ENCODE assay signal across 15 mouse cellular contexts in genomic region chr15:98614971-98615370, GRCm38 (mm10). TPM values are rescaled to one million over a fixed set of nuclear protein-coding genes. Genes with fewer than 3 reads are reported as not detected.
A peak's percentile ranks its signal among the peaks of the same experiment; 100 is the strongest.
DNase-seq lines count a peak whose midpoint lies in the region; ATAC-seq and TF ChIP-seq lines count a peak whose summit lies in the region.
"Had no signal": no experiment of that assay in that cellular context is flagged by ENCODE, and none has a peak within 500 bp of the region (broad histone marks: within the 10 kb centered on the region; RNA-seq: fewer than 3 reads in every experiment).

No protein-coding gene starts in this region.

- TF ChIP-seq EP300 in heart, adult 2 months (IDR thresholded peaks at IDR 0.05; ENCODE audit: insufficient read depth, low read depth, low read length): no peak

- TF ChIP-seq POLR2A in heart, adult 2 months (IDR thresholded peaks at IDR 0.05; ENCODE audit: insufficient read depth, low read depth, low read length): no peak
- TF ChIP-seq POLR2A in liver, adult 2 months (IDR thresholded peaks at IDR 0.05; ENCODE audit: extremely low read depth, insufficient read depth, low read length): no peak

- no peaks in the 10 kb centered on the region for H3K9me3 ChIP-seq in heart, embryonic 10.5 days
- H3K9me3 ChIP-seq in liver, embryonic 12.5 days (replicated peaks): no peaks in the 10 kb centered on the region
- H3K9me3 ChIP-seq in limb, embryonic 15.5 days: no peaks in the 10 kb centered on the region
- H3K9me3 ChIP-seq: embryonic facial prominence, embryonic 15.5 days; lung, embryonic 15.5 days; neural tube, embryonic 13.5 days had no signal

- 0 out of 2 replicates have a peak, but pooled peaks cover 4% of the 10 kb centered on the region for H3K27me3 ChIP-seq in heart, embryonic 10.5 days (ENCODE audit: insufficient read depth, poor library complexity, severe bottlenecking)
- H3K27me3 ChIP-seq in heart, adult 2 months (ENCODE audit: control insufficient read depth, insufficient read depth, low read length): no peaks in the 10 kb centered on the region
- H3K27me3 ChIP-seq in liver, adult 2 months (ENCODE audit: control insufficient read depth, insufficient read depth, low read length): no peaks in the 10 kb centered on the region; the same call in 1 of the 2 replicates
- peaks cover 34% of the 10 kb centered on the region for H3K27me3 ChIP-seq in liver, embryonic 12.5 days (replicated peaks)
- no peaks in the 10 kb centered on the region for H3K27me3 ChIP-seq in limb, embryonic 15.5 days
- H3K27me3 ChIP-seq: embryonic facial prominence, embryonic 15.5 days; lung, embryonic 15.5 days had no signal

- DNase-seq in heart, embryonic 10.5 days (ENCODE audit: low spot score): no peak
- DNase-seq in heart, adult 2 months: no peak
- DNase-seq in liver, adult 2 months (ENCODE audit: extremely low read depth, low read depth, low spot score): peak; percentile 28
- DNase-seq in kidney, adult 8-10 months: peak; percentile 49 to 64
- no peak for DNase-seq in thymus, postnatal 0 days (ENCODE audit: low spot score)
- DNase-seq: retina, postnatal 1 day had no signal

- H3K4me3 ChIP-seq in heart, embryonic 10.5 days: no peak overlapping the region
- no peak overlapping the region for H3K4me3 ChIP-seq in heart, adult 2 months
- no peak overlapping the region for H3K4me3 ChIP-seq in liver, adult 2 months (ENCODE audit: insufficient read depth, low read depth, low read length)
- no peak overlapping the region for H3K4me3 ChIP-seq in liver, embryonic 12.5 days
- H3K4me3 ChIP-seq in limb, embryonic 15.5 days: no peak overlapping the region
- H3K4me3 ChIP-seq: embryonic facial prominence, embryonic 15.5 days; lung, embryonic 15.5 days; neural tube, embryonic 13.5 days had no signal

- no peaks in the 10 kb centered on the region; the same call in 1 of the 2 replicates for H3K79me2 ChIP-seq in heart, adult 2 months (replicated peaks; ENCODE audit: control insufficient read depth, insufficient read depth, low read length)
- no peaks in the 10 kb centered on the region for H3K79me2 ChIP-seq in liver, adult 2 months (ENCODE audit: control insufficient read depth, insufficient read depth, low read length)

- ATAC-seq in liver, embryonic 12.5 days: no peak
- no peak for ATAC-seq in limb, embryonic 15.5 days (ENCODE audit: insufficient number of reproducible peaks, low FRiP score, low TSS enrichment, low read depth)
- no peak for ATAC-seq in granulocyte monocyte progenitor cell, adult 5-6 weeks (replicated peaks; ENCODE audit: poor library complexity, severe bottlenecking)

- no peak overlapping the region for H3K4me2 ChIP-seq in liver, embryonic 12.5 days
- no peak overlapping the region for H3K4me2 ChIP-seq in limb, embryonic 15.5 days
- H3K4me2 ChIP-seq: embryonic facial prominence, embryonic 15.5 days; lung, embryonic 15.5 days; neural tube, embryonic 13.5 days had no signal

- intact Hi-C loops in heart, adult 2 months (cut with DNase I): no loop called here

- peak overlapping the region; percentile 62; the same call in 1 of the 2 replicates for H3K27ac ChIP-seq in heart, embryonic 10.5 days
- no peak overlapping the region; the same call in 1 of the 2 replicates for H3K27ac ChIP-seq in heart, adult 2 months
- H3K27ac ChIP-seq in liver, adult 2 months (replicated peaks; ENCODE audit: insufficient read depth, low read depth, low read length): no peak overlapping the region
- no peak overlapping the region for H3K27ac ChIP-seq in liver, embryonic 12.5 days
- H3K27ac ChIP-seq in limb, embryonic 15.5 days: 0 out of 2 replicates have a peak overlapping the region, but pooled peaks have one; percentile 8
- H3K27ac ChIP-seq: embryonic facial prominence, embryonic 15.5 days; lung, embryonic 15.5 days had no signal

- H3K4me1 ChIP-seq in heart, embryonic 10.5 days: peaks cover 27% of the 10 kb centered on the region
- H3K4me1 ChIP-seq in heart, adult 2 months (ENCODE audit: control insufficient read depth, insufficient read depth, low read length): peaks cover 1% of the 10 kb centered on the region; the same call in 1 of the 2 replicates
- H3K4me1 ChIP-seq in liver, adult 2 months (ENCODE audit: control insufficient read depth, insufficient read depth, low read length): peaks cover 5% of the 10 kb centered on the region; the same call in 1 of the 2 replicates
- H3K4me1 ChIP-seq in liver, embryonic 12.5 days: peaks cover 12% of the 10 kb centered on the region
- H3K4me1 ChIP-seq in limb, embryonic 15.5 days: peaks cover 30% of the 10 kb centered on the region

- no peak overlapping the region for H3K9ac ChIP-seq in heart, adult 2 months (ENCODE audit: low read depth, low read length)
- H3K9ac ChIP-seq in liver, adult 2 months (ENCODE audit: low read depth, low read length): no peak overlapping the region
- no peak overlapping the region for H3K9ac ChIP-seq in liver, embryonic 12.5 days
- no peak overlapping the region for H3K9ac ChIP-seq in limb, embryonic 15.5 days
- H3K9ac ChIP-seq: embryonic facial prominence, embryonic 15.5 days; lung, embryonic 15.5 days; neural tube, embryonic 13.5 days had no signal

- 52% methylated on average over 6 of the region's 6 CpGs for WGBS in heart, embryonic 10.5 days
- 63% methylated on average over 6 of the region's 6 CpGs for WGBS in heart, adult 2 months
- 58% methylated on average over 6 of the region's 6 CpGs for WGBS in liver, adult 2 months
- WGBS in liver, embryonic 12.5 days (ENCODE audit: insufficient replicate concordance): 69% methylated on average over 6 of the region's 6 CpGs
- 32% methylated on average over 6 of the region's 6 CpGs for WGBS in limb, embryonic 15.5 days

- H3K36me3 ChIP-seq in heart, embryonic 10.5 days: no peaks in the 10 kb centered on the region
- no peaks in the 10 kb centered on the region for H3K36me3 ChIP-seq in heart, adult 2 months (ENCODE audit: control insufficient read depth, insufficient read depth, low read length)
- no peaks in the 10 kb centered on the region for H3K36me3 ChIP-seq in liver, adult 2 months (ENCODE audit: control insufficient read depth, insufficient read depth, low read length)
- H3K36me3 ChIP-seq in liver, embryonic 12.5 days: no peaks in the 10 kb centered on the region
- no peaks in the 10 kb centered on the region for H3K36me3 ChIP-seq in limb, embryonic 15.5 days
- H3K36me3 ChIP-seq: embryonic facial prominence, embryonic 15.5 days; lung, embryonic 15.5 days; neural tube, embryonic 13.5 days had no signal

- no peak for TF ChIP-seq CTCF in heart, adult 2 months (IDR thresholded peaks at IDR 0.05)
- no peak for TF ChIP-seq CTCF in liver, adult 2 months (IDR thresholded peaks at IDR 0.05; ENCODE audit: low read depth, low read length)

RNA-seq across cellular contexts. Expression of gene Adcy6, which starts 5.1 kb away (rescaled TPM):
- 25.5 and 33.5 TPM in 2 replicates for polyA plus RNA-seq in heart, embryonic 10.5 days (2016; fragmentation: Nextera tagmentation; extraction: Ambion mirVana)
- 100 to 1,000 TPM; 153 to 220 TPM for total RNA-seq in heart, adult 2 months (2021)
- polyA plus RNA-seq in heart, adult 2 months (2012; rRNA removed): 136 and 211 TPM in 2 replicates
- 8.9 and 11.8 TPM in 2 replicates for total RNA-seq in liver, adult 2 months (2014; rRNA removed)
- 13.7 and 16.3 TPM in 2 replicates for polyA plus RNA-seq in liver, adult 2 months (2012; rRNA removed)
- polyA plus RNA-seq in liver, embryonic 12.5 days (2016; fragmentation: Nextera tagmentation; extraction: Ambion mirVana): 9.7 and 10.2 TPM in 2 replicates
- 15.1 and 15.8 TPM in 2 replicates for polyA plus RNA-seq in limb, embryonic 15.5 days (2015; fragmentation: Nextera tagmentation; extraction: Ambion mirVana)
- total RNA-seq in granulocyte monocyte progenitor cell, adult 5-6 weeks (2014; fragmentation: Nextera tagmentation): 1.8 and 3.1 TPM in 2 replicates
- total RNA-seq in granulocyte monocyte progenitor cell, adult 5-6 weeks (2017): 2.1 and 2.9 TPM in 2 replicates
- 12.6 and 17.0 TPM in 2 replicates for polyA plus RNA-seq in thymus, postnatal 0 days (2015; fragmentation: Nextera tagmentation; extraction: Ambion mirVana)

RNA-seq across cellular contexts. Expression of gene Cacnb3, which starts 15.7 kb away (rescaled TPM):
- 9.9 and 23.3 TPM in 2 replicates for polyA plus RNA-seq in heart, embryonic 10.5 days (2016; fragmentation: Nextera tagmentation; extraction: Ambion mirVana)
- total RNA-seq in heart, adult 2 months (2021): 1 to 10 TPM; 2.6 to 2.7 TPM
- 6.5 and 7.7 TPM in 2 replicates for polyA plus RNA-seq in heart, adult 2 months (2012; rRNA removed)
- total RNA-seq in liver, adult 2 months (2014; rRNA removed): 0.27 and 0.28 TPM in 2 replicates
- polyA plus RNA-seq in liver, adult 2 months (2012; rRNA removed): 0.75 and 0.86 TPM in 2 replicates
- 3.8 and 4.9 TPM in 2 replicates for polyA plus RNA-seq in liver, embryonic 12.5 days (2016; fragmentation: Nextera tagmentation; extraction: Ambion mirVana)
- 41.4 and 46.6 TPM in 2 replicates for polyA plus RNA-seq in limb, embryonic 15.5 days (2015; fragmentation: Nextera tagmentation; extraction: Ambion mirVana)
- total RNA-seq in granulocyte monocyte progenitor cell, adult 5-6 weeks (2014; fragmentation: Nextera tagmentation): not detected in 2 replicates
- not detected in 2 replicates for total RNA-seq in granulocyte monocyte progenitor cell, adult 5-6 weeks (2017)
- 8.5 and 9.6 TPM in 2 replicates for polyA plus RNA-seq in thymus, postnatal 0 days (2015; fragmentation: Nextera tagmentation; extraction: Ambion mirVana)
- total RNA-seq: hematopoietic stem cell, adult 5-6 weeks had no signal

RNA-seq across cellular contexts. Expression of gene 4930415O20Rik, which starts 44.2 kb away (rescaled TPM):
- polyA plus RNA-seq in heart, embryonic 10.5 days (2016; fragmentation: Nextera tagmentation; extraction: Ambion mirVana): 0.43 TPM in 1 of 2 replicates, not detected in the other
- total RNA-seq in heart, adult 2 months (2021): 1 to 10 TPM; 1.6 to 2.1 TPM
- not detected in 2 replicates for polyA plus RNA-seq in heart, adult 2 months (2012; rRNA removed)
- not detected in 2 replicates for total RNA-seq in liver, adult 2 months (2014; rRNA removed)
- polyA plus RNA-seq in liver, adult 2 months (2012; rRNA removed): not detected in 2 replicates
- polyA plus RNA-seq in liver, embryonic 12.5 days (2016; fragmentation: Nextera tagmentation; extraction: Ambion mirVana): not detected in 2 replicates
- polyA plus RNA-seq in limb, embryonic 15.5 days (2015; fragmentation: Nextera tagmentation; extraction: Ambion mirVana): not detected in 2 replicates
- not detected in 2 replicates for total RNA-seq in granulocyte monocyte progenitor cell, adult 5-6 weeks (2014; fragmentation: Nextera tagmentation)
- total RNA-seq in granulocyte monocyte progenitor cell, adult 5-6 weeks (2017): not detected in 2 replicates
- polyA plus RNA-seq in thymus, postnatal 0 days (2015; fragmentation: Nextera tagmentation; extraction: Ambion mirVana): not detected in 2 replicates
- total RNA-seq: ES-E14; hematopoietic stem cell, adult 5-6 weeks; left cerebral cortex, postnatal 36 days had no signal
- polyA plus RNA-seq: lung, embryonic 15.5 days; neural tube, embryonic 13.5 days had no signal

RNA-seq across cellular contexts. Expression of gene Ccnt1, which starts 44.2 kb away (rescaled TPM):
- polyA plus RNA-seq in heart, embryonic 10.5 days (2016; fragmentation: Nextera tagmentation; extraction: Ambion mirVana): 42.8 and 53.0 TPM in 2 replicates
- total RNA-seq in heart, adult 2 months (2021): 10 to 100 TPM; 26.8 to 27.6 TPM
- polyA plus RNA-seq in heart, adult 2 months (2012; rRNA removed): 9.3 and 15.4 TPM in 2 replicates
- total RNA-seq in liver, adult 2 months (2014; rRNA removed): 13.5 and 13.8 TPM in 2 replicates
- polyA plus RNA-seq in liver, adult 2 months (2012; rRNA removed): 5.4 and 7.4 TPM in 2 replicates
- 34.4 and 35.5 TPM in 2 replicates for polyA plus RNA-seq in liver, embryonic 12.5 days (2016; fragmentation: Nextera tagmentation; extraction: Ambion mirVana)
- polyA plus RNA-seq in limb, embryonic 15.5 days (2015; fragmentation: Nextera tagmentation; extraction: Ambion mirVana): 50.8 and 55.2 TPM in 2 replicates
- 53.4 and 57.0 TPM in 2 replicates for total RNA-seq in granulocyte monocyte progenitor cell, adult 5-6 weeks (2014; fragmentation: Nextera tagmentation)
- total RNA-seq in granulocyte monocyte progenitor cell, adult 5-6 weeks (2017): 57.3 and 70.4 TPM in 2 replicates
- polyA plus RNA-seq in thymus, postnatal 0 days (2015; fragmentation: Nextera tagmentation; extraction: Ambion mirVana): 51.1 and 55.8 TPM in 2 replicates

RNA-seq across cellular contexts. Expression of gene Ddx23, which starts 47.7 kb away (rescaled TPM):
- 15.6 and 17.5 TPM in 2 replicates for polyA plus RNA-seq in heart, embryonic 10.5 days (2016; fragmentation: Nextera tagmentation; extraction: Ambion mirVana)
- 10 to 100 TPM; 47.9 to 55.4 TPM for total RNA-seq in heart, adult 2 months (2021)
- 18.9 and 30.7 TPM in 2 replicates for polyA plus RNA-seq in heart, adult 2 months (2012; rRNA removed)
- 27.6 and 33.9 TPM in 2 replicates for total RNA-seq in liver, adult 2 months (2014; rRNA removed)
- 15.4 and 18.8 TPM in 2 replicates for polyA plus RNA-seq in liver, adult 2 months (2012; rRNA removed)
- polyA plus RNA-seq in liver, embryonic 12.5 days (2016; fragmentation: Nextera tagmentation; extraction: Ambion mirVana): 15.9 and 16.2 TPM in 2 replicates
- polyA plus RNA-seq in limb, embryonic 15.5 days (2015; fragmentation: Nextera tagmentation; extraction: Ambion mirVana): 18.5 and 24.7 TPM in 2 replicates
- 76.1 and 82.1 TPM in 2 replicates for total RNA-seq in granulocyte monocyte progenitor cell, adult 5-6 weeks (2014; fragmentation: Nextera tagmentation)
- total RNA-seq in granulocyte monocyte progenitor cell, adult 5-6 weeks (2017): 79.5 and 103 TPM in 2 replicates
- 23.5 and 26.4 TPM in 2 replicates for polyA plus RNA-seq in thymus, postnatal 0 days (2015; fragmentation: Nextera tagmentation; extraction: Ambion mirVana)

Comparison
In these comparisons a context has a peak if more than half of its experiments do, and no peak if none do; other contexts are left out.
1. H3K27ac ChIP-seq: peak in heart, embryonic 10.5 days (single experiment) and limb, embryonic 15.5 days (single experiment); none in heart, adult 2 months (single experiment), liver, adult 2 months (single experiment) and liver, embryonic 12.5 days (single experiment).
2. DNase-seq: peak in liver, adult 2 months (single experiment) and kidney, adult 8-10 months (2 of 2); none in heart, embryonic 10.5 days (single experiment), heart, adult 2 months (0 of 2) and thymus, postnatal 0 days (single experiment).